17 mouse cellular contexts compared by ENCODE assay signal in genomic region chr1:13501938-13502337, GRCm38 (mm10).
"Had no signal": no experiment of that assay in that cellular context is flagged by ENCODE, and none has a peak within 500 bp of the region (broad histone marks: within the 10 kb centered on the region; RNA-seq: fewer than 3 reads in every experiment).

No protein-coding gene starts in this region.

- H3K9me3 ChIP-seq: lung, embryonic 15.5 days; midbrain, embryonic 13.5 days; midbrain, embryonic 15.5 days; neural tube, embryonic 12.5 days; stomach, embryonic 15.5 days had no signal

- H3K4me1 ChIP-seq: lung, embryonic 15.5 days; midbrain, embryonic 13.5 days; midbrain, embryonic 15.5 days; neural tube, embryonic 12.5 days; stomach, embryonic 15.5 days had no signal

- H3K4me2 ChIP-seq: lung, embryonic 15.5 days; midbrain, embryonic 11.5 days; midbrain, embryonic 13.5 days; midbrain, embryonic 15.5 days; neural tube, embryonic 12.5 days; stomach, embryonic 15.5 days had no signal

- H3K9ac ChIP-seq: lung, embryonic 15.5 days; midbrain, embryonic 13.5 days; midbrain, embryonic 15.5 days; neural tube, embryonic 12.5 days; stomach, embryonic 15.5 days had no signal

- H3K27me3 ChIP-seq: lung, embryonic 15.5 days; midbrain, embryonic 13.5 days; midbrain, embryonic 15.5 days; neural tube, embryonic 12.5 days; stomach, embryonic 15.5 days had no signal

- H3K27ac ChIP-seq: lung, embryonic 15.5 days; macrophage; midbrain, embryonic 13.5 days; midbrain, embryonic 15.5 days; neural tube, embryonic 12.5 days; stomach, embryonic 15.5 days; stomach, postnatal 0 days had no signal

- ATAC-seq: lung, postnatal 0 days; midbrain, embryonic 13.5 days; midbrain, embryonic 15.5 days had no signal

- DNase-seq: lung, adult 2 months; lung, postnatal 14 days; lung, postnatal 36 days; right cerebral cortex, postnatal 14 days; thymus, adult 2 months; thymus, postnatal 25 days; thymus, postnatal 4 days had no signal

- H3K36me3 ChIP-seq: lung, embryonic 15.5 days; midbrain, embryonic 13.5 days; midbrain, embryonic 15.5 days; neural tube, embryonic 12.5 days; stomach, embryonic 15.5 days had no signal

- H3K4me3 ChIP-seq: lung, embryonic 15.5 days; megakaryocyte, embryonic 14.5 days; midbrain, embryonic 13.5 days; midbrain, embryonic 15.5 days; neural tube, embryonic 12.5 days; stomach, embryonic 15.5 days had no signal
